Mouse (Mus musculus) limb, embryonic 15.5 days (tissue): ENCODE results near the gene Lrg1. TPM values are rescaled to one million over a fixed set of nuclear protein-coding genes. Genes with fewer than 3 reads are reported as not detected.
A peak's percentile ranks its signal among the peaks of the same experiment; 100 is the strongest.

Experiments used
- ATAC-seq: fragments of 200-750 bp; cut with Nextera tagmentation; 2 replicates; pipeline ENCODE4 v1.8.0; 2017; ENCODE audit warnings: low read depth, moderate TSS enrichment; ENCODE audit not compliant: insufficient number of reproducible peaks, low FRiP score, low TSS enrichment
- H3K27ac ChIP-seq: fragments of 300-500 bp; sonication (generic); 2 replicates; pipeline ENCODE4 v1.5.1; 2015; ENCODE audit warnings: moderate library complexity, mild to moderate bottlenecking, inconsistent platforms
- H3K27me3 ChIP-seq: fragments of 300-500 bp; sonication (generic); 2 replicates; pipeline ENCODE4 v1.6.1; 2015; ENCODE audit warnings: inconsistent platforms
- H3K36me3 ChIP-seq: fragments of 300-500 bp; sonication (generic); 2 replicates; pipeline ENCODE4 v1.6.1; 2015; ENCODE audit warnings: inconsistent platforms
- H3K4me1 ChIP-seq: fragments of 300-500 bp; sonication (generic); 2 replicates; pipeline ENCODE4 v1.6.1; 2015; ENCODE audit warnings: inconsistent platforms
- H3K4me2 ChIP-seq: fragments of 300-500 bp; sonication (generic); 2 replicates; pipeline ENCODE4 v1.6.1; 2015; ENCODE audit warnings: mild to moderate bottlenecking, inconsistent platforms
- H3K4me3 ChIP-seq: fragments of 300-500 bp; sonication (generic); 2 replicates; pipeline ENCODE4 v1.5.1; 2015; ENCODE audit warnings: mild to moderate bottlenecking, inconsistent platforms
- H3K9ac ChIP-seq: fragments of 300-500 bp; sonication (generic); 2 replicates; pipeline ENCODE4 v1.6.1; 2015; ENCODE audit warnings: inconsistent platforms
- H3K9me3 ChIP-seq: fragments of 300-500 bp; sonication (generic); 2 replicates; pipeline ENCODE4 v1.6.1; 2016; ENCODE audit warnings: inconsistent platforms
- WGBS: fragments of 180-500 bp; shearing (Covaris S2); methylation state at CpG from one replicate; pipeline ENCODE4 v1.1.7; 2015; 5-methylcytosine and 5-hydroxymethylcytosine counted together
- polyA plus RNA-seq: library from polyadenylated mRNA; unstranded; fragments of >200 nt; fragmentation: Nextera tagmentation; extraction: Ambion mirVana; gene quantifications from 2 replicates; pipeline ENCODE4 v1.2.1, GENCODE M21; 2015

The Lrg1 gene
- polyA plus RNA-seq, 1 experiment from 2014 or later, result 0.55 TPM

GRCm38 (mm10) chr17:56134463-56134971 is 12.7 kb upstream of the Lrg1 start:
- 1% methylated on average over 27 of the region's 27 CpGs for WGBS
- H3K27me3 ChIP-seq, result peaks cover 35% of the 10 kb centered on the region
- no peaks in the 10 kb centered on the region for H3K9me3 ChIP-seq
- H3K36me3 ChIP-seq, result no peaks in the 10 kb centered on the region
- H3K4me3 ChIP-seq, result peak overlapping the region; percentile 30
- peak overlapping the region; percentile 14; the same call in 1 of the 2 replicates for H3K27ac ChIP-seq
- H3K4me1 ChIP-seq, result peaks cover 29% of the 10 kb centered on the region
- peak overlapping the region; percentile 56 for H3K4me2 ChIP-seq
- no peak for ATAC-seq
- H3K9ac ChIP-seq, result no peak overlapping the region

GRCm38 (mm10) chr17:56133457-56134363 is 11.9 kb upstream of the Lrg1 start:
- Histone ChIP-seq H3K4me3 (peak overlapping the region; percentile 30), H3K27ac (peak overlapping the region; percentile 23; the same call in 1 of the 2 replicates), H3K4me1 (peaks cover 24% of the 10 kb centered on the region), H3K36me3 (no peaks in the 10 kb centered on the region), H3K9me3 (no peaks in the 10 kb centered on the region), H3K27me3 (peaks cover 27% of the 10 kb centered on the region), H3K4me2 (peak overlapping the region; percentile 56), H3K9ac (no peak overlapping the region)
- peak; percentile 45; the same call in 1 of the 2 replicates for ATAC-seq
- WGBS, result 18% methylated on average over 19 of the region's 21 CpGs

- WGBS, result 4% methylated on average over 14 of the region's 14 CpGs
- no peak overlapping the region for H3K27ac ChIP-seq
Observed at GRCm38 (mm10) chr17:56132661-56133060, 10.9 kb upstream of the Lrg1 start.

DNA sequence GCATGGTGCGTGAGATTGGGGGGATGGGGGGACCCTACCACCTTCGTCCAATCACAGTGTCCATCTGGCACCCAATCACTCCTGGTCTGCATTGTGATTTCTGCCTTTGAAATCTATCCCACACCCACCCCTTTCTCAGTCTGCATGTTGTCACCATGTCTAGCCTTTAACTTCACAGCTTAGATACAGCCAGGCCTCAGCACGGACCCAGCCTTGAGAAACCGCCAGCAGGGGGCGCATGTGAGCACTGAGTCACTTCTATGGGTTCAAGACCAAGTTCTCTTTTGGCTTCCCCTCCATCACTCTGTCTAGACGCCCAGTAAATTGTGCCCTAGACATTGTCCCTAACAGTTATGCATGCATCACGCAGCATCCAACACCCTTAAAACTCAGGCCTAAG is 10.0 kb upstream of the Lrg1 start:
- Histone ChIP-seq H3K9ac (no peak overlapping the region), H3K9me3 (no peaks in the 10 kb centered on the region), H3K4me3 (no peak overlapping the region), H3K27me3 (peaks cover 13% of the 10 kb centered on the region), H3K4me1 (peaks cover 21% of the 10 kb centered on the region), H3K27ac (0 out of 2 replicates have a peak overlapping the region, but pooled peaks have one; percentile 11), H3K4me2 (no peak overlapping the region), H3K36me3 (no peaks in the 10 kb centered on the region)
- no peak for ATAC-seq
- WGBS, result 42% methylated on average over 7 of the region's 7 CpGs

More at GRCm38 (mm10) chr17:56132661-56133060, 10.9 kb upstream of the Lrg1 start:
- H3K9me3 ChIP-seq, result no peaks in the 10 kb centered on the region
- peaks cover 21% of the 10 kb centered on the region for H3K4me1 ChIP-seq
- no peak for ATAC-seq
- peaks cover 19% of the 10 kb centered on the region for H3K27me3 ChIP-seq
- no peak overlapping the region for H3K4me2 ChIP-seq
- H3K4me3 ChIP-seq, result no peak overlapping the region
- no peak overlapping the region for H3K9ac ChIP-seq
- no peaks in the 10 kb centered on the region for H3K36me3 ChIP-seq

DNA sequence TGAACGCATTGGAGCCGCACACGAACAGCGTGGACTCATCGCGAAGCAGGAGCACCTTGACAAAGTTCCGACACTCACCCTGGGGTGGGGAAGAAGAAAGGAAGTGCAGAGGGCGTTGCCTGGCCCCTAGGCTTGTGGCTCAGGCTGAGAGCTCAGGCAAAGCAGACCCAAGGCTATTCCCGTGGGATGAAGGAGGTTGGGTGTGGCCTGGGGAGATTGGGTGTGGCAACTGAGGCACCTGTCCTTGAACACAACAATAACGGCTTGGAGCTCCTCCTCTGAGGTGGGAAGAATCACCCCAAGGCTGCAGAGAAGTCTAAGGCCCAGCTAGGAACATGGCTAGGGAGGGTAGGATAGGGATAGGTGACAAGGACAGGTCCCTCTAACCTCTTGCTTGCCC is 9.3 kb upstream of the Lrg1 start:
- Histone ChIP-seq H3K36me3 (no peaks in the 10 kb centered on the region), H3K9me3 (no peaks in the 10 kb centered on the region), H3K4me3 (no peak overlapping the region), H3K9ac (no peak overlapping the region), H3K4me2 (no peak overlapping the region), H3K4me1 (peaks cover 21% of the 10 kb centered on the region), H3K27me3 (peaks cover 14% of the 10 kb centered on the region), H3K27ac (no peak overlapping the region)
- no peak for ATAC-seq
- 92% methylated on average over 10 of the region's 10 CpGs for WGBS

GRCm38 (mm10) chr17:56128246-56128645 is 6.4 kb upstream of the Lrg1 start:
- Histone ChIP-seq H3K36me3 (no peaks in the 10 kb centered on the region), H3K4me1 (peaks cover 13% of the 10 kb centered on the region), H3K9me3 (no peaks in the 10 kb centered on the region), H3K9ac (no peak overlapping the region), H3K27ac (no peak overlapping the region), H3K4me2 (no peak overlapping the region), H3K27me3 (peaks cover 29% of the 10 kb centered on the region), H3K4me3 (no peak overlapping the region)
- no peak for ATAC-seq
- WGBS, result 69% methylated on average over 15 of the region's 15 CpGs

DNA sequence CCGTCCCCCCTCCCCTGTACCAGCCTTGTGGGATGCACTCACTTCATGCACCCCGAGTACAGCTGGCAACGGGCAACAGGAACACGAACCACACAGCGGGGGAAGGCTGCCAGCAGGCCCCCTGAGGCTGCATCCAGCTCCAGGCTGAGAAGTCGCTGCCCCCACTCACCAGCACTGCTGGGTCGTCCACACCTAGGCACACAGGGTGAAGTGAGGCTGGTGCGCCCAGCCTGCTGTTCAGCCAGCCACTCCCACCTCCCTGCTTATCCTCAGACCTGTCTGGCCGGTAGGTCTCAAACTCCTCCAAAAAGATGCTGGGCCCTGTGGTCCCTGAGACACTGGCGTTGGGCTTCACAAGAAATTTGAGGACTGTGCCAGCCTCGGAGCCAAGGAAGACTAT is 4.4 kb upstream of the Lrg1 start:
- Histone ChIP-seq H3K4me2 (no peak overlapping the region), H3K27me3 (peaks cover 50% of the 10 kb centered on the region)

DNA sequence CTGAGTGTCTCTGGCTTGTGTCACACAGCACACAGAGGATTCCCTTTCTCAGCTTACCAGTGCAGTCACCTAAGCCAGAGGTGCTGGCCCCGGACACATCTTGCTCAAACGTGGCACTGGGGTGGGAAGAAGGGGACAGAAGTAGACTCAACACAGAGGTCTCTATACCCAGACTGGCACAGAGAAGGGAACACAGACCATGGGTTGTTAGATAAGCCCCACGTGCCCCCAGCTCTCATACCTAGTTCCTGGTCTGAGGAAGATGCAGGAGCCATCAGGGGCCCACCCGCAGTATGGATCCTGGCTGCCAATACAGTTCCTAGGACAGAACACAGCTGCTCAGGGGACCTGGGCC is 3.5 kb upstream of the Lrg1 start:
- no peak for ATAC-seq
- Histone ChIP-seq H3K36me3 (no peaks in the 10 kb centered on the region), H3K4me2 (no peak overlapping the region), H3K4me1 (peaks cover 15% of the 10 kb centered on the region), H3K27me3 (peaks cover 59% of the 10 kb centered on the region), H3K9me3 (peaks cover 12% of the 10 kb centered on the region; the same call in 1 of the 2 replicates), H3K4me3 (no peak overlapping the region), H3K9ac (no peak overlapping the region), H3K27ac (no peak overlapping the region)
- 83% methylated on average over 4 of the region's 4 CpGs for WGBS

More for the DNA sequence above, 4.4 kb upstream of the Lrg1 start:
- 68% methylated on average over 11 of the region's 11 CpGs for WGBS
- Histone ChIP-seq H3K4me3 (no peak overlapping the region), H3K9me3 (peaks cover 12% of the 10 kb centered on the region; the same call in 1 of the 2 replicates), H3K4me1 (peaks cover 11% of the 10 kb centered on the region), H3K36me3 (no peaks in the 10 kb centered on the region), H3K27ac (no peak overlapping the region), H3K9ac (no peak overlapping the region)
- ATAC-seq, result no peak

- Histone ChIP-seq H3K4me2 (peak overlapping the region; percentile 66), H3K4me3 (peak overlapping the region; percentile 37), H3K27me3 (peaks cover 66% of the 10 kb centered on the region), H3K36me3 (no peaks in the 10 kb centered on the region), H3K9ac (peak overlapping the region; percentile 20; the same call in 1 of the 2 replicates), H3K4me1 (peaks cover 21% of the 10 kb centered on the region), H3K9me3 (peaks cover 12% of the 10 kb centered on the region; the same call in 1 of the 2 replicates), H3K27ac (no peak overlapping the region)
- WGBS, result 12% methylated on average over 59 of the region's 59 CpGs
- no peak for ATAC-seq
Observed at GRCm38 (mm10) chr17:56124377-56125275, 2.8 kb upstream of the Lrg1 start.

- no peak overlapping the region for H3K27ac ChIP-seq
- peak overlapping the region; percentile 66 for H3K4me2 ChIP-seq
- 42% methylated on average over 58 of the region's 59 CpGs for WGBS
- H3K36me3 ChIP-seq, result no peaks in the 10 kb centered on the region
- peaks cover 74% of the 10 kb centered on the region for H3K27me3 ChIP-seq
- peaks cover 12% of the 10 kb centered on the region; the same call in 1 of the 2 replicates for H3K9me3 ChIP-seq
- peaks cover 22% of the 10 kb centered on the region for H3K4me1 ChIP-seq
- peak overlapping the region; percentile 20; the same call in 1 of the 2 replicates for H3K9ac ChIP-seq
- peak overlapping the region; percentile 37 for H3K4me3 ChIP-seq
- ATAC-seq, result no peak
Observed at GRCm38 (mm10) chr17:56123681-56124340, 2.0 kb upstream of the Lrg1 start.

- Histone ChIP-seq H3K9ac (no peak overlapping the region), H3K4me2 (no peak overlapping the region), H3K36me3 (no peaks in the 10 kb centered on the region), H3K4me1 (peaks cover 22% of the 10 kb centered on the region), H3K4me3 (no peak overlapping the region), H3K27ac (no peak overlapping the region), H3K27me3 (peaks cover 80% of the 10 kb centered on the region), H3K9me3 (peaks cover 12% of the 10 kb centered on the region; the same call in 1 of the 2 replicates)
- ATAC-seq, result no peak
- WGBS, result 90% methylated on average over 12 of the region's 12 CpGs
Observed at GRCm38 (mm10) chr17:56123161-56123560, 1.4 kb upstream of the Lrg1 start.
